Mouse (Mus musculus): Measurements from ENCODE around the gene Ggt6.

DNA sequence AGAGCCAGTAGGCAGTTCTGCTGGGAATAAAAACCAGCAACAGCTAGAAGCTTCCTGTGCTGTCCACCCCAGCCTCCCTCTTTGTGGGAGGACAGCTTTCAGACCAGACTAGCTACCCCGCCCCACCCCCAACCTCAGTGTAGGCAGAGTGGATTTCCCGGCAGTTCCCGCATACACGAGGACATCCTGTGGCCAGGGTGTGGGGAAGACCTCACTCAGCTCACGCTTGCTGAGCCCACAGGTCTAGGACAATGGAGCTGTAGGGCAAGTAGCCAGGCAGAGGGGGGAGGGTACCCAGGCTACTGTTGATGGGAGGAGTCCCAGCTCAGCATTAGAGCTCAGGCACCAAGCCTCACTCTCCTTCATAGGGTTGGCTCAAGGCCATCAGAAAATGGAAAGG is 33.9 kb downstream of the Ggt6 start:
- TF ChIP-seq POLR2A (IDR thresholded peaks at IDR 0.05; ENCODE audit: insufficient read depth, low read depth, low read length) (peak; percentile 46; the same call in 1 of the 2 replicates), EP300 (IDR thresholded peaks at IDR 0.05; ENCODE audit: insufficient read depth, low read depth, low read length) (peak; percentile 94), CTCF (IDR thresholded peaks at IDR 0.05) (no peak)
